Mouse (Mus musculus): ENCODE results near the gene Mgll. TPM values are rescaled to one million over a fixed set of nuclear protein-coding genes. Genes with fewer than 3 reads are reported as not detected.
A peak's percentile ranks its signal among the peaks of the same experiment; 100 is the strongest.

The Mgll gene
- total and polyA plus RNA-seq, 2 experiments = 81.3 to 158 TPM

DNA sequence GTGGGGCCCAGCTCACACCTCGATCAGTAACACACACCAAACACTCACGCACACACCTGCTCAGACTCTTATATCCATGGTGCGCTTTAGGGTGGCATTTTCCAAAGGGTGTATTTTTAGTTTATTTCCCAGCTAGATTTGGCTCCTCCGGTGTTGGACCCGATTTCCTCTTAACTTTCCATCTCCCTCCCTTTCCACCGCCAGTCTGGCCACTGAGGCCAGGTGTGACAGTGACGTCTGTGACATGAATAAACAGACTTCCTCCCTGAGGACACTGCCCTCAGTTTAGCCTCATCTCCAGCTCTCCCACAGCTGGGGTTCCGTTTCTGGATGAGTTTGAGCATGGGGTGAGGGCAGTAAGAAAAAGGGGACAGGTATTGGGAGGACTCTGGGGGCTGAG is 52.8 kb downstream of the Mgll start:
- H3K27me3 ChIP-seq (ENCODE audit: control insufficient read depth, insufficient read depth, low read length) = no peaks in the 10 kb centered on the region
- H3K27ac ChIP-seq (replicated peaks; ENCODE audit: insufficient read depth, low read depth, low read length) = no peak overlapping the region
- 0 out of 2 replicates have a peak, but pooled peaks cover 2% of the 10 kb centered on the region for H3K36me3 ChIP-seq (ENCODE audit: control insufficient read depth, insufficient read depth, low read length)
- WGBS = 76% methylated on average over 8 of the region's 8 CpGs
- H3K79me2 ChIP-seq (ENCODE audit: control insufficient read depth, insufficient read depth, low read length) = peaks cover 9% of the 10 kb centered on the region; the same call in 1 of the 2 replicates
- TF ChIP-seq CTCF (IDR thresholded peaks at IDR 0.05; ENCODE audit: low read depth, low read length) (no peak), POLR2A (IDR thresholded peaks at IDR 0.05; ENCODE audit: extremely low read depth, insufficient read depth, low read length) (no peak)
- H3K9ac ChIP-seq (ENCODE audit: low read depth, low read length) = no peak overlapping the region
- no peak overlapping the region for H3K4me3 ChIP-seq (ENCODE audit: insufficient read depth, low read depth, low read length)
- DNase-seq (ENCODE audit: extremely low read depth, low read depth, low spot score) = no peak
- H3K4me1 ChIP-seq (ENCODE audit: control insufficient read depth, insufficient read depth, low read length) = no peaks in the 10 kb centered on the region

DNA sequence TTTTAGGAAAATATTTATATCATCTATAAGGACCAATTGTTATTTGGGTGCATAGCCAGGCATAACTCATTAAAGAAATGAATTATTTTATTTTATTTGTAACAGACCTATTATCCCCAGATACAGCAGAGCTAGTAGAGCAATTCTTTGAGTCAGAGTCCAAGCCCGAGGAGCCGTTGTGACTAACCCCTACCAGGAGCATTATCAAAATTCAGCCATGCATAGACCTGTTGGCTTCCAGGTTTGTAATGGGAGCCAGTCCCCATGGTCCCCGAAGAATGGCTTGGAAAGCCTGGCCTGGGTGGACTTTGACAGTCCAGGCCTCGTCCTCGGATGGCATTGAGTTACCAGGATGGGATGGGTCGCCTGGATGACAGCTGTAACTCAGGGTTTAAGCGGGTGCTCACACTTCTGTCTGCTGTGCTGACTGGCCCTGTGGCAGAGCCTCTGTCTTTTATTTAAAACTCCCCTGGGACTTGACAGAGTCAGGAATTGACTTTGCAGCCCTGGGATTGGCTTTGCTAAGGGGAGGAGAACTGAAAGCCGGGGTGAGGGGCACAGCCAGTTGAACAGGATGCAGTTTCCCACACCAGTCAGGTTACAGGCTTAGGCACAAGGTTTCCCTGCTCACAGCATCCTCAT is 54.0 kb downstream of the Mgll start:
- no peak for TF ChIP-seq POLR2A (IDR thresholded peaks at IDR 0.05; ENCODE audit: extremely low read depth, insufficient read depth, low read length)
- TF ChIP-seq CTCF (IDR thresholded peaks at IDR 0.05; ENCODE audit: low read depth, low read length) = no peak
- H3K27ac ChIP-seq (replicated peaks; ENCODE audit: insufficient read depth, low read depth, low read length) = no peak overlapping the region
- H3K79me2 ChIP-seq (ENCODE audit: control insufficient read depth, insufficient read depth, low read length) = peaks cover 11% of the 10 kb centered on the region; the same call in 1 of the 2 replicates
- no peak overlapping the region for H3K4me3 ChIP-seq (ENCODE audit: insufficient read depth, low read depth, low read length)
- H3K4me1 ChIP-seq (ENCODE audit: control insufficient read depth, insufficient read depth, low read length) = no peaks in the 10 kb centered on the region
- H3K9ac ChIP-seq (ENCODE audit: low read depth, low read length) = no peak overlapping the region
- no peak for DNase-seq (ENCODE audit: extremely low read depth, low read depth, low spot score)
- no peaks in the 10 kb centered on the region for H3K27me3 ChIP-seq (ENCODE audit: control insufficient read depth, insufficient read depth, low read length)
- 0 out of 2 replicates have a peak, but pooled peaks cover 3% of the 10 kb centered on the region for H3K36me3 ChIP-seq (ENCODE audit: control insufficient read depth, insufficient read depth, low read length)
- 58% methylated on average over 8 of the region's 8 CpGs for WGBS

DNA sequence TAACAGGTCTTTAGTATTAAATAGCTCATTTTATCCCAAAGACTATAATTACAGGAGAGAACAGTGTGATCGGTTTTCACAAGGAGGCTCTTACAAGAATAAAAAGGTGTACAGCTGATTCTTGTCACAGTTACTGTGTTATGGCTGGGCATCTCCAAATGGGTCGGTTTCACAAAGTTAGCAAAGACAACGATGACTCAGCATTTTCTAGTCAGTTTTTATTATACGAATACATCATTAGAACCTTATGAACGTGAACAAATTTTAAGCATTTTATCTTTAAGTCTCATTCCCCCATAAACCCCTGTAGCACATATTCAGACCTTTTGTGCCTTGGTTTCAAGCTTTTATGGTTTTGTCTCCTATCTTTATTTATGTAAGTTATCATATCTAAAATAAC is 55.5 kb downstream of the Mgll start:
- Histone ChIP-seq H3K36me3 (ENCODE audit: control insufficient read depth, insufficient read depth, low read length) (0 out of 2 replicates have a peak, but pooled peaks cover 3% of the 10 kb centered on the region), H3K79me2 (ENCODE audit: control insufficient read depth, insufficient read depth, low read length) (peaks cover 6% of the 10 kb centered on the region; the same call in 1 of the 2 replicates), H3K27ac (replicated peaks; ENCODE audit: insufficient read depth, low read depth, low read length) (no peak overlapping the region), H3K4me1 (ENCODE audit: control insufficient read depth, insufficient read depth, low read length) (peaks cover 2% of the 10 kb centered on the region; the same call in 1 of the 2 replicates), H3K4me3 (ENCODE audit: insufficient read depth, low read depth, low read length) (no peak overlapping the region), H3K9ac (ENCODE audit: low read depth, low read length) (no peak overlapping the region), H3K27me3 (ENCODE audit: control insufficient read depth, insufficient read depth, low read length) (no peaks in the 10 kb centered on the region)
- WGBS = 72% methylated on average over 5 of the region's 5 CpGs
- DNase-seq (ENCODE audit: extremely low read depth, low read depth, low spot score) = no peak
- TF ChIP-seq CTCF (IDR thresholded peaks at IDR 0.05; ENCODE audit: low read depth, low read length) = no peak
- no peak for TF ChIP-seq POLR2A (IDR thresholded peaks at IDR 0.05; ENCODE audit: extremely low read depth, insufficient read depth, low read length)

DNA sequence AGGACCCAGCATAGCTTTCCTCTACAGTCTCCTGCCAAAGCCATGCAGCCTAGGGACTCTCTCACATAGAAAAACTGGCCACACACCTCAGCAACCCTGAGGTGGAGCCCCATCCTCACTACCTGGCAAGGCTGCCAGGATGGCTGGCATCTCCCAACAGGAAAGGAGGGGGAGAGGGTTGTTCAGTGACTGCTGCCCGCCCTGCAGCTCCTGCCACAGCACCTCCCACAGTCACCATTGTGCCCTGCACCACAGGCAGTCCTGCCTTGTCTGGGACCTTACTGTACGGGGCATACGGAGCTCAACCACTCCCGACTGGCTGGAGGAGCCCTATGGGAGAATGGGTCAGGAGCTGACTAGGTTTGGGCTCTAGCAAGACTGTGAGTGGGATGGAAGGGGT is 57.7 kb downstream of the Mgll start:
- peaks cover 2% of the 10 kb centered on the region; the same call in 1 of the 2 replicates for H3K4me1 ChIP-seq (ENCODE audit: control insufficient read depth, insufficient read depth, low read length)

DNA sequence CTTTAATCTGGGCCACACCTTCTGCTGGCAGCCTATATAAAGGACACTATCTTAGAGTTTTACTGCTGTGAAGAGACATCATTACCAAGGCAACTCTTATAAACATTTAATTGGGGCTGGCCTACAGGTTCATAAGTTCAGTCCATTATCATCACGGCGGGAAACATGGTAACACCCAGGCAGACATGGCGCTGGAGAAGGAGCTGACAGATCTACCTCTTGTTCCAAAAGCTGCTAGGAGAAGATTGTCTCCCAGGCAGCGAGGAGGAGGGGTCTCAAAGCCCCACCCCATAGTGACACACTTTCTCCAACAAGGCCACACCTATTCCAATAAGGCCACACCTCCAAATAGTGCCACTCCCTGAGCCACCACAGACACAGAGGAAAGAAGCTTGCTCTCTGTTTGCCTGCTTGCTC is 58.8 kb downstream of the Mgll start:
- peaks cover 9% of the 10 kb centered on the region; the same call in 1 of the 2 replicates for H3K79me2 ChIP-seq (ENCODE audit: control insufficient read depth, insufficient read depth, low read length)
- H3K4me1 ChIP-seq (ENCODE audit: control insufficient read depth, insufficient read depth, low read length) = peaks cover 2% of the 10 kb centered on the region; the same call in 1 of the 2 replicates
- no peak overlapping the region for H3K4me3 ChIP-seq (ENCODE audit: insufficient read depth, low read depth, low read length)
- no peak overlapping the region for H3K9ac ChIP-seq (ENCODE audit: low read depth, low read length)
- DNase-seq (ENCODE audit: extremely low read depth, low read depth, low spot score) = no peak
- no peak overlapping the region for H3K27ac ChIP-seq (replicated peaks; ENCODE audit: insufficient read depth, low read depth, low read length)
- no peak for TF ChIP-seq POLR2A (IDR thresholded peaks at IDR 0.05; ENCODE audit: extremely low read depth, insufficient read depth, low read length)
- TF ChIP-seq CTCF (IDR thresholded peaks at IDR 0.05; ENCODE audit: low read depth, low read length) = no peak
- H3K27me3 ChIP-seq (ENCODE audit: control insufficient read depth, insufficient read depth, low read length) = no peaks in the 10 kb centered on the region
- 0 out of 2 replicates have a peak, but pooled peaks cover 3% of the 10 kb centered on the region for H3K36me3 ChIP-seq (ENCODE audit: control insufficient read depth, insufficient read depth, low read length)
- WGBS = 67% methylated on average over 4 of the region's 4 CpGs

More for the DNA sequence above, 57.7 kb downstream of the Mgll start:
- H3K79me2 ChIP-seq (ENCODE audit: control insufficient read depth, insufficient read depth, low read length) = peaks cover 6% of the 10 kb centered on the region; the same call in 1 of the 2 replicates
- no peak for DNase-seq (ENCODE audit: extremely low read depth, low read depth, low spot score)
- H3K27me3 ChIP-seq (ENCODE audit: control insufficient read depth, insufficient read depth, low read length) = no peaks in the 10 kb centered on the region
- H3K4me3 ChIP-seq (ENCODE audit: insufficient read depth, low read depth, low read length) = no peak overlapping the region
- 90% methylated on average over 4 of the region's 4 CpGs for WGBS
- no peak overlapping the region for H3K27ac ChIP-seq (replicated peaks; ENCODE audit: insufficient read depth, low read depth, low read length)
- H3K36me3 ChIP-seq (ENCODE audit: control insufficient read depth, insufficient read depth, low read length) = 0 out of 2 replicates have a peak, but pooled peaks cover 3% of the 10 kb centered on the region
- no peak for TF ChIP-seq POLR2A (IDR thresholded peaks at IDR 0.05; ENCODE audit: extremely low read depth, insufficient read depth, low read length)
- no peak for TF ChIP-seq CTCF (IDR thresholded peaks at IDR 0.05; ENCODE audit: low read depth, low read length)
- no peak overlapping the region for H3K9ac ChIP-seq (ENCODE audit: low read depth, low read length)

DNA sequence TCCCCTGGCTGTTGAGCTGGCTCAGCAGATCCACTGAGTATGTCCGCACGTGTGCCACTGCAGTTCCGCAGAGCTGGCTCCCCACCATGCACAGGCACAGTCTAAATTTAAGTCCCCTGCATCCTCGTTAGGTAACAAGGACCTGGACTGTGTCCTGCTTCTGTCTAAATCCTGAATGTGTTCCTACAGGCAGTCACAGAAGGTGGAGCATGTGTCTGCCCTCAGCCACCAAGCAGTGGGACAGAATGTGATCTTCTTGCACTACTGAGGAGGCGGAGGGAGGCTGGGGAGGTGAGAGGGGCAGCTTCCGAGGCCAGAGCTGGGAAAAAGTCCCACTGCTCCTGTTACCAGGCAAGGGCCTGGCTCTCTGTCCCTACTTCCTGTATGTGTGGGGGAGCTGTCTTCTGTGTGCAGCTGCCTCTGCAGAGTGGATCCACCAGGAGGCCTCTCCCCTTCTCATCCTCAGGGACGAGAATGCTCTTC is 60.5 kb downstream of the Mgll start:
- Histone ChIP-seq H3K27ac (replicated peaks; ENCODE audit: insufficient read depth, low read depth, low read length) (peak overlapping the region; percentile 37), H3K36me3 (ENCODE audit: control insufficient read depth, insufficient read depth, low read length) (0 out of 2 replicates have a peak, but pooled peaks cover 3% of the 10 kb centered on the region), H3K27me3 (ENCODE audit: control insufficient read depth, insufficient read depth, low read length) (no peaks in the 10 kb centered on the region), H3K79me2 (ENCODE audit: control insufficient read depth, insufficient read depth, low read length) (peaks cover 14% of the 10 kb centered on the region; the same call in 1 of the 2 replicates), H3K4me3 (ENCODE audit: insufficient read depth, low read depth, low read length) (no peak overlapping the region), H3K9ac (ENCODE audit: low read depth, low read length) (no peak overlapping the region), H3K4me1 (ENCODE audit: control insufficient read depth, insufficient read depth, low read length) (peaks cover 2% of the 10 kb centered on the region; the same call in 1 of the 2 replicates)
- DNase-seq (ENCODE audit: extremely low read depth, low read depth, low spot score) = no peak
- WGBS = 74% methylated on average over 7 of the region's 7 CpGs
- TF ChIP-seq CTCF (IDR thresholded peaks at IDR 0.05; ENCODE audit: low read depth, low read length) = 0 out of 2 replicates have a peak, but pooled peaks have one; percentile 29
- TF ChIP-seq POLR2A (IDR thresholded peaks at IDR 0.05; ENCODE audit: extremely low read depth, insufficient read depth, low read length) = no peak
